Mouse (Mus musculus) adrenal gland, postnatal 25 days (tissue): Measurements from ENCODE around the gene Cmpk1. TPM values are rescaled to one million over a fixed set of nuclear protein-coding genes. Genes with fewer than 3 reads are reported as not detected.
"Not testable (repeated sequence)": the region's sequence is repeated elsewhere in the genome, so short reads cannot be mapped to it uniquely, and the experiment has no call there.

Source experiments
- DNase-seq: peaks from one replicate; pipeline ENCODE4 v3.0.0; 2021; ENCODE audit warnings: mixed read lengths
- long read RNA-seq: library from polyadenylated mRNA; stranded (forward); transcript quantifications from one replicate; pipeline ENCODE4 v2.0.0, GENCODE M21; 2021
- total RNA-seq: library from RNA; stranded (reverse); gene quantifications from 2 replicates; pipeline ENCODE4 v1.2.3, GENCODE M21; 2021

Cmpk1 gene
- 102 and 104 TPM in 2 replicates for total RNA-seq
- long read RNA-seq, transcript Cmpk1-201 (6 exons, 3,170 nt), result major isoform, 234 of 240 reads
- long read RNA-seq, partial matches to known transcripts, result 3 of 240 reads
- long read RNA-seq, other reads (novel, unspliced or antisense), result 3 of 240 reads

- peak; percentile 89 for DNase-seq
Measured at GRCm38 (mm10) chr4:114986591-114987432, at the start of gene Cmpk1. Gene Cmpk1, minus strand, starts transcription at chr4:114987241.

- DNase-seq, result peak; percentile 54
Measured at GRCm38 (mm10) chr4:115035043-115035442, 48.0 kb upstream of the Cmpk1 start.

- no peak for DNase-seq
Measured at GRCm38 (mm10) chr4:115019997-115020396, 33.0 kb upstream of the Cmpk1 start.

- no peak for DNase-seq
Measured at GRCm38 (mm10) chr4:115014276-115014675, 27.2 kb upstream of the Cmpk1 start.

GRCm38 (mm10) chr4:115000429-115000795 is 13.4 kb upstream of the Cmpk1 start:
- no peak for DNase-seq

GRCm38 (mm10) chr4:114999773-115000428 is 12.9 kb upstream of the Cmpk1 start, which contains the start of gene Stil:
Gene Stil, plus strand, starts transcription at chr4:115000159.
- peak; percentile 96 for DNase-seq

GRCm38 (mm10) chr4:114999445-114999772 is 12.4 kb upstream of the Cmpk1 start:
- DNase-seq, result no peak

- peak; percentile 10 for DNase-seq
Measured at GRCm38 (mm10) chr4:114997051-114997450, 10.0 kb upstream of the Cmpk1 start.

GRCm38 (mm10) chr4:114994218-114994617 is 7.2 kb upstream of the Cmpk1 start:
- DNase-seq, result no peak

- DNase-seq, result no peak
Measured at GRCm38 (mm10) chr4:114986211-114986590, 840 bp downstream of the Cmpk1 start.

GRCm38 (mm10) chr4:114983020-114983419 is 4.0 kb downstream of the Cmpk1 start:
- DNase-seq, result no peak

GRCm38 (mm10) chr4:114982619-114983018 is 4.4 kb downstream of the Cmpk1 start:
- no peak for DNase-seq

- DNase-seq, result no peak
Measured at GRCm38 (mm10) chr4:114973229-114973740, 13.8 kb downstream of the Cmpk1 start.

GRCm38 (mm10) chr4:114970736-114971135 is 16.3 kb downstream of the Cmpk1 start:
- DNase-seq, result no peak

- DNase-seq, result not testable (repeated sequence)
Measured at GRCm38 (mm10) chr4:114960881-114961280, 26.2 kb downstream of the Cmpk1 start.

GRCm38 (mm10) chr4:114959533-114959932 is 27.5 kb downstream of the Cmpk1 start:
- no peak for DNase-seq

- DNase-seq, result no peak
Measured at GRCm38 (mm10) chr4:114958786-114959185, 28.3 kb downstream of the Cmpk1 start.

GRCm38 (mm10) chr4:114958231-114958630 is 28.8 kb downstream of the Cmpk1 start:
- DNase-seq, result no peak

- DNase-seq, result no peak
Measured at GRCm38 (mm10) chr4:114957403-114957802, 29.6 kb downstream of the Cmpk1 start.

- DNase-seq, result no peak
Measured at GRCm38 (mm10) chr4:114953172-114953571, 33.9 kb downstream of the Cmpk1 start.

GRCm38 (mm10) chr4:114947852-114948481 is 39.1 kb downstream of the Cmpk1 start:
- no peak for DNase-seq

GRCm38 (mm10) chr4:114947395-114947794 is 39.6 kb downstream of the Cmpk1 start:
- peak; percentile 83 for DNase-seq

GRCm38 (mm10) chr4:114946416-114946815 is 40.6 kb downstream of the Cmpk1 start:
- no peak for DNase-seq
